Mouse (Mus musculus): Measurements from ENCODE around the gene Cd46.

- no peak for TF ChIP-seq CTCF (IDR thresholded peaks at IDR 0.05; ENCODE audit: borderline replicate concordance, insufficient read depth, low read depth, low read length)
- no peak for TF ChIP-seq POLR2A (IDR thresholded peaks at IDR 0.05; ENCODE audit: borderline replicate concordance, insufficient read depth, low read length)
Observed at GRCm38 (mm10) chr1:194994262-194994661, 97.8 kb downstream of the Cd46 start.

All from cerebellum, adult 2 months (tissue).